Mouse (Mus musculus) lung, adult 18-20 months (tissue): ENCODE measurements around the gene Rpl4.
"Not testable (repeated sequence)": the region's sequence is repeated elsewhere in the genome, so short reads cannot be mapped to it uniquely, and the experiment has no call there.

ENCODE experiments used
- DNase-seq, 2 experiments: peaks; one replicate each; pipeline ENCODE4 v3.0.0; 2022; ENCODE audit warnings: mixed read lengths in 2 of 2

Gene Rpl4

DNA sequence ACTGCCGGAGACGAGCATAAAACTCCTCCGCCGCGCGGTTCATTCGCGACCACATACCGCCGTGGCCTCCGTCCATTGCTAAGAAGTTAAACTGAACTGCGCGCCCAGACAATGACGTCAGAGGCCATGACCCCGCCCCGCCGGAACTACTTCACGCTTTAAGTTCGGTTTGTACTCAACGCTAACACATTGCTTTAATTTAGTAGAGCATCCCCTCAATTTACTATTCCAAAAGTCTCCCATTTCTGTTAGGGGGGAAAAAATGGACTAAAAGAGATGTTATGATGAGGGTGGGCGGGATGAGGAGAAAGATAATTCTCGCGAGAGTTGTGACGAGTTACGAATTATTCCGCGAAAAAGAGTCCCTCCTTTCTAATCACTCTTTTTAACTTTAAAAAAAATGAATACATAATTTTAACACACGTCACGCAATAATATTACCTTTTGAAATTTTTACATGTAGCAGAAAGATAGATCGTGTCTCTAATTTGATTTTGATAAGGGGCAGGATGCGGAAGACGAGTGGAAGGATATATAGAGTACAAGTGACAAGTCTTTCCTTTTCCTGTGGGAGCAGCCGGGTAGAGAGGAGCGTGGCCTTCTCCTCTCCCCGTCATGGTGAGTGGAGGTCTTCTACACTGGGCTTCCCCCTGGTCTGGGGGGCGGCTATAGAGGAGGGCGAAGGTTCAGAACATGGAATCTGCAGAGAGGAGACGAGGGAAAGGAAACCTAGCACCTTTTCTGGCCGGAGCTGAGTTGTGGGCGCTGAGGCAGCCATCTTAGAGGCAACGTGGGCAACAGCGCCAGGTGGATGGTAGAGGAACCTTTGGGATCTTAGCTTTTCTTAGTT is at the start of gene Rpl4, which contains the start of gene Zwilch:
TSS of gene Rpl4 (plus strand) at position 560 of the 850 bp plus-strand sequence.
TSS of gene Zwilch (minus strand) at position 289 of the 850 bp plus-strand sequence.
- peak; percentile 67 to 74 for DNase-seq

DNA sequence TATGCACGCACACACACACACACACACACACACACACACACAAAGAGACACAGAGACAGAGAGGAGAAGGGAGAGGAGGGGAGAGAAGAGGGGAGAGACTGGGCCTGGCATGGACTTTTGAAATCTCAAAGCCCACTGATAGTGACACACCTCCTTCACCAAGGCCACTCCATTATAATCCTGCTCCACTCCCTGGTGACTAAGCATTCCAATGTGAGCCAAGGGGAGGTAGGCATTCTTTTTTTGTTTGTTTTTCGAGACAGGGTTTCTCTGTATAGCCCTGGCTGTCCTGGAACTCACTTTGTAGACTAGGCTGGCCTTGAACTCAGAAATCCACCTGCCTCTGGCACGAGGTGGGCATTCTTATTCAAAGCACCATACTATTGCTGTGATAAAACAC is 48.3 kb upstream of the Rpl4 start:
- DNase-seq = peak in 1 of 2 experiments; percentile 16

DNA sequence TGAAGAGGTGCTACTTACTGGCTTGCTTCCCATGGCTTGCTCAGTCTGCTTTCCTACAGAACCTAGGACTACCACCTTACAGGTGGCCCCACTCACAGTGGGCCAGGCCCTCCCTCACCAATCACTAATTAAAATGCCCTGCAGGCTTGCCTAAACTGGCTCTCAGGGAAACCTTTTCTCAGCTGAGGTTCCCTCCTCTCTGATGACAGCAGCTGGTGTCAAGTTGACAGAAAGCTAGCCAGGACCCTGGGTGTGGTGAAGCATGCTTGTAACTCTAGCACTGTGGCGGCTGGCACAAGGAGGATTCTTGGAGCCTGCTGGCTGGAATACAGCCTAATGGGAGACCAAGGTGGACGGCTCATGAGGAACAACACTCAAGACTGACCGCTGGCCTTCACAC is 47.9 kb upstream of the Rpl4 start:
- DNase-seq = peak in 1 of 2 experiments; percentile 18

DNA sequence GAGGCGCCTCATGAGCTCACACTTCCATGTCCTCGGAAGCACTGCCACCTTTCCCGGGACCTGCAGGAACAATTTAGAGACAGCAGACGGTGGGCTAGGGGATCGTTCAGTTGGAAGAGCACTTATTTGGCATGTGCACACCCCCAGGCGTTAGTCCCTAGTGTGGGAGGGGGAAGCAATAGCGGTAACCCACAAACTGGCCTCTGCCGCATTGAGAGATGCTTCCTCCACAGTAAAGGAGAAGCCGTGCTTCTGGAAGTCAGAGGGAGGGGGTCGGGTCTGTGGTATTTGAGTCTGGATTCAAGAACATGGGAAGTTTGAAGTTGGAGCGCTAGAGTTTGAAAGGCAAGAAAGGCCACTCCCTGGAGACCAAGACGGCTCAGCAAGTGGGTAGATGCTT is 47.1 kb upstream of the Rpl4 start:
- DNase-seq = no peak

DNA sequence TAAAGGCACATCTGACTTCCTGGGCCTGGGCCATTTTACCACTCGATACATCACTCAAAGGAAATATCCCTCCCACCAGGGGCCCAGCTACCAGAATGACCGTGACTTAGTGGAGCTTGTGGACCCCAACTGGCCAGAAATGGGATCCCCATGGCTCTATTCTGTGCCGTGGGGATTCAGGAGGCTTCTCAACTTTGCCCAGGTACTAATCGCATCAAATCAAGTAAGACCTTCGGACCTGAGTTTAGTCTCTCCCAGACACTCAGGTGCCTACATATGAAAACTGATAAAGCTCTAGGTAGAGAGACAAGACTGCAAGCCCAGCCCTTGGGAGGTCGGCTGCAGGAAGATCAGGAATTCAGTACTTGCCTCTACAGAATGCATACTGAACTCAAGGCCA is 41.6 kb upstream of the Rpl4 start:
- DNase-seq = no peak

DNA sequence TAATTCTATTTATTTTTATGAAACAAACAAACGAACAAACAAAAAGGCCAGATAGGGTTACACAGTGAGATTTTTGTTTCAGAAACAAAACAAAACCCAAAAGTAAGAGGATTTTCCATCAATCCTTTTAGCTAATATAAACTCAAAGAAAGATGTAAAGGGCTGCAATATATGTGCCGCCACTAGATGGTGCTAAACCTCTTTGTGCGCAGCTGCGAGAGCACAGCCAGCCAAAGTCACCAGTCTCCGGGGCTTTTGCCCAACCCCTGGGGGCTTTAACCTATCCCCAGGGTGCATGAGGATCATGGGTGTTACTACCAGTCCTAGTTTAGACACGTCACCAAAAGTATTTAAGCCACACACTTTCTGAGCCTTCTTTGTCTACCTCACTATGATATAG is 34.3 kb upstream of the Rpl4 start:
- peak in 1 of 2 experiments; percentile 44 for DNase-seq

DNA sequence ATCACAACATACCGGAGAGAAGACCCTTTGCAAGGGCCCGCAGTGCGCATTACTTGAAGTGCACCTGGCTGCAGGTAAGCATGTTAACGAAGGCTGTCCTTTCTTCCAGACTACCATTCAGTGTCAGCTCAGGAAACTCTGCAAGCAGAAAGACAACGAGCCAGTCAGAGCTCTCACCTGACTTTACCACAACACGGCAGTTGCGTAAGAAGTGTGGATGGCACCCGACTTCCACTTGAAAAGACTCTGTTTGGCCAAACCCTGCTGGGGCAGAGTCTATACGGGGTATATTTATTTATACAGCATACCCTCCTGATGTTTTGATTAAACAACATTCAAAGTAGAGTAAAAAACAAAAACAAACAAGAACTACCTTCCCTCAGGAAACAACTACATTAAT is 33.3 kb upstream of the Rpl4 start:
- DNase-seq = no peak

DNA sequence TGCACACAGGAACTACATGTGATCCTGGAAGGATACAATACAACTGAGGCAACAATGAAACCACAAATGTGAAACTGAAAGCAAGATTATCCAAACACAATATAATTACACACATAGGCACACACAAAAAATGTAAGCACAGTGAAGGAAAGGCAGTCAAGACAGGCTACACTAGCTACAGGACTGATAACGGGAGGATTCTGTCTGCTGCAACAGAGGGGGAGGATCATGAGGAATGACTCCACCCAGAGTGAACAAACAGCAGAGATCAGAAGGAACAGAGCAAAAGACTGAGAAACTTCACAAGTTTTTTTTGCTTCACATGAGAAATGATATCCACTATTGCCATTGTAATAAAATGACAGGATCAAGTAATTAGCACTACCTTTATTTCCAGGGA is 16.5 kb upstream of the Rpl4 start:
- no peak for DNase-seq

DNA sequence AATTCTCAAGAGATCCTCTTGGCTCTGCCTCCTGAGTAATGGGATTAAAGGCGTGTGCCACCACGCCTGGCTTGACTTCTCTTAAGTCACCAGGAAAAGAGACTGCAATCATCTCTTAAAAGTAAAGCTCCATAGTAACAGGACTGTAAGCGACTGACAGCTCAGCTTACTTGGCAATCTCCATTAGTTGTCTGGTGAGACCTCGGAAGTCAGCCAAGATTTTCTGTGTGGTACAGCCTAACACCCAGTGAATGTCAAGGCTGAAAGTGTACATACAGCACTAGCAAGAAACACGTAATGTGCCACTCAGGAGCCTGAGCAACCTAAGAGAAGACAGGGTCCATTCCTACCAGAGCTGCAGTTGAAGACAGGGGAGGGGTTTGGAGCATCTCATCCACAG is 12.7 kb upstream of the Rpl4 start:
- DNase-seq = no peak

DNA sequence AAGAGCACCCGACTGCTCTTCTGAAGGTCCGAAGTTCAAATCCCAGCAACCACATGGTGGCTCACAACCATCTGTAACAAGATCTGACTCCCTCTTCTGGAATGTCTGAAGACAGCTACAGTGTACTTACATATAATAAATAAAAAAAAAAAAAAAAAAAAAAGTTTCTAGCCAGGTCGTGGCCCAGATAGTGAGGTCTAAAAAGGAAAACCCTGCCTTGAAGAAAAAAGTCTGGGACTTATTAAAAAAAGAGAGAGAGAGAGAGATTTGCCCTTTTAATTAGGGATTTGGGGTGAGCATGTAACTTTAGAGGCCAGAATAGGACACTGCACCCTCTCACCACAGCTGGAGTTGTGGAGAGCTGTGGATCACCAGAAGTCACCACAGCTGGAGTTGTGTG is 3.2 kb upstream of the Rpl4 start:
- DNase-seq = not testable (repeated sequence)

DNA sequence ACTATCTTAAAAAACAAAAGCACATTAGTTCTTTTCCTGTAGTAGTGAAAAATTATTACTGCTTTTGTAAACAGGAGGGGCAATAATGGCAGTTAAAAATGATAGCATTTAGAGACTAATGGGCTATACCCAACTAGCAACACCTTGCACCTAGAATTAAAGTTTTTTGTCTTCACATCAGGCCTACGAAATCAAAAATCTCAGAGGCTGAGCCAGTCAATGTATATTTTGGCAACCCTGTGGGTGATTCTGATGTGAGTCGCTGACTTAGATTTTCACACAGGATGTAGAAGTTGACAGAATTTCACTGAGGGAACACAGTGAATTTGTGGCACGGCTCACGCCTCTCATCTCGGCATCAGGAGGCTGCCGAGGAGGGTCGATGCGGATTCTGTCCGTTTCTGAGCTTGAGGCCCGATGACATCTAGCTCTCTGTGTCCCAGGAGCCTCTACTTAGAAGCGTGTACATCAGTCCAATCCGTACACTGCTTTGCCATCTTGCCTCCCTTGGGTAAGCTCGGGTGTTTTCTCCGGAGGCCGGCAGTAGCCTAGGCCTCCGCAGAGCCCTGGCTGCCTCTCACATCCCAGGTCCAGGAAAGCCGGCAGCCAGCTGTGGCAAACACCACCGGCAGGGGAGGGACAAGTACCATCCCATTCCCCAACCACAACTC is 895 bp upstream of the Rpl4 start:
- DNase-seq = no peak

DNA sequence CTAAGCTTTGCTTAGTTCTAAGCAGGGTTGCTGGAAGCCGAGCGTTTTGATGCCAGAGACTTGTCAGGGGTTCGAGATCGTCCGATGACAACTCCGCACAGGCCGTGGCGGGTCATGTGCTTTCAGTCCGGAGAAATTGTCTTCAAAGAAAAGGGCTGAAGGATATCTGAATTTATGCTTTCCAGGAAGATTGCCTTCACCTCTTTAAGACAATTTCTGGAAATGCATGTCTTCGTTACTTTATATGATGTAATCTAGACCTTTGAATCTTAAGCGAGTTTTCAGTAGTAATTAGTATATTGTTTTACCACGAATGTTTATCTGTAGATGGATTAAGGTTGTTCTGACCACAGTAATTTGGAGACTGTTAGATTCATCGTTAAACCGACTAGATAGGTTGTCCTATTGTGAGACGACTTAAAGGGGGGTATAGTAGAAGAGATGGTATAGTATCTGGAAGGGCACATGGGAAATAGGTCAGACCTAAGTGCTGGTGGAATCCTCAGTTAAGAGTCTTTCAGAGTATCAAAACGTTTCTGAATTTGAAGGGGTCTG is 568 bp downstream of the Rpl4 start:
- no peak for DNase-seq

DNA sequence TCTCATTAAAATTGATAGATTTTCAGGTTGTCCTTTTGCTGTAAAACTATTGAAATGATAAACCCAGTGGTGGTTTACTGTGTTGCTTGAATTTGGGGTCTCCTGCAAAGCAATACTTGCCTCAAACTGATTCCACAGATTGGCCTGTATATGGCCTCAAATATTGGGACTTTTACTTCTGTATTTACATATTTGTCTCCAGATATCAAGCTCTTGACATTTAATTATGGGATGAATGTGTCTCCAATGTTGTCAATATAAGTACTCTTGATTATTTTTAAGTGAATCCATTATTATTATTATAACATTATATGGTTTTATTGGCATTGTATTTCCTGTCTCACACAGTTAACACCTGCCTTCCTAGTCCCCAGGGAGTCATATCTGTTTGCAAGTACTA is 1.2 kb downstream of the Rpl4 start:
- DNase-seq = no peak

DNA sequence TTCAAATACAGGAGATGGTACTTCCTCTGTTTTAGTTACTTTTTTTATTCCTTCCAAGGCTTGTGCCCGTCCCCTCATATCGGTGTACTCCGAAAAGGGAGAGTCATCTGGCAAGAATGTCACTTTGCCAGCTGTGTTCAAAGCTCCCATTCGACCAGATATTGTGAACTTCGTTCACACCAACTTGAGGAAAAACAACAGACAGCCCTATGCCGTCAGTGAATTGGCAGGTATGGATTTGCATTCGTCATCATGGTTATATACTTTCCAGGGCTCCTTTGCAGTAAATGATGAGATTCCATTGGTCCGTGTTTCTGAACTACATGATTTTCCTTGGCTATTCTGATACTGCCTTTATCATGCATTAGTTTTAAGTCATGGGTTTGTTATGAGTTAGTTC is 1.6 kb downstream of the Rpl4 start:
- no peak for DNase-seq

DNA sequence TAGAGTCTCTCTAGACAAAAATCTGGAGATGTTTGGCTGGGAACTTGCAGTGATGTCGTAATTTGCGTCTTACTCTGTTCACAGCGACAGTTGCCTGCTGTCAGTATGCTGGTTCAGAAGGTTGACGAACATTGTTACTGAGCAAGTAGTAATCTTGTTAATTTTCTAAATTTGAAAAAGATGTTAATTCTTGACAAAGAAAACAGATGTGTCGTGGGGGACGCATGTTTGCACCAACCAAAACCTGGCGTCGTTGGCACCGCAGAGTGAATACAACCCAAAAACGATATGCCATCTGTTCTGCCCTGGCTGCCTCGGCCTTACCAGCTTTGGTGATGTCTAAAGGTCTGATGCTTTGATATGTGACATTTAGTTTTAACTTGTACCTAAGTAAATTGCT is 2.2 kb downstream of the Rpl4 start:
- DNase-seq = no peak

DNA sequence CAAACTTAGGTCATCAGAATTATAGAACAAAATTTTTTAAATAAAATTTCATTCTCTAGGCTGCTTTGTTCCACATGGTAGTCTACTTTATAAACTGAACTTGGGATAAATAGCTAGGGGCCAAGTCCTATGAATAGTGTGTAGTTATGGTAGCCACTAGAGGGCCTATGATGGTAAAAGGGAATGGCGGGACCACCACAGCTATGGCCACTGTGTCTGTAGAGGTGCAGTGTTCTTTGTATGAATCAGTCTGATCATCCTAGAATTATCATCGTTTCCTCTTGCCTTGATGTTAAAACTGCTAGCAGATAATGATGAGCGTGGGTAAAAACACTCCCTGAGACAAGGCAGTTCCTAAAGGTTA is 5.4 kb downstream of the Rpl4 start:
- no peak for DNase-seq

DNA sequence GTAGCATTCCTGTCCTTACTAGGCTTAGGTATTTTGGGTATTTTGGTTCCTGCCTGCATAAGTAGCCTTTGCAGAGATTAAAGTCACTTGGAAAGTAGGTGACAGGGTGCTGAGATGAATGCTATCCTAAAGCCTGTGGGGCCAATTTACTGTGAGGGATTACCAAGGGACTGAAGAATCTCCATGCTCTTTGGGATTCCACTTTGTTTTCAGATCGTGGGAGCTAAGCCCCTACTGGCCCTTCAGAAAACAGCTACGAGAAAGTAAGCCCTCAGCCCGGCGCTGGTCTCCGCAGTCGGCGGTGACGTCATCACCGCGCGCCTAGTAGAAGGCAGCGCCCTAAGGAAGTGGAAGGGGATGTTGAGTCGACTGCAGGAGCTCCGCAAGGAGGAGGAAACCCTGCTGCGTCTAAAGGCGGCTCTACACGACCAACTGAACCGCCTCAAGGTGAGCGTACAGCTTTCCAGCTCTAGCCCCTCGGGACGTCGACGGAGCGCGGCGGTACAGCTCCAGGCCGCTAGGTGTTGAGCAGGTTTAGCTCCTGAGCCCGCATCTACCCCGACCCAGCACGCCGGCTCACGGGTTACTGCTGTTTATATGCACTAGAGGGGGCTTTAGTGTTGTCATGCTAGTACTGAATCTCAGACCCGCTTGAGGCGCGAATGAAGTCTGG is 5.9 kb downstream of the Rpl4 start, which contains the start of gene Snapc5:
TSS of gene Snapc5 (plus strand) at position 301 of the 673 bp plus-strand sequence.
- peak; percentile 86 to 87 for DNase-seq

DNA sequence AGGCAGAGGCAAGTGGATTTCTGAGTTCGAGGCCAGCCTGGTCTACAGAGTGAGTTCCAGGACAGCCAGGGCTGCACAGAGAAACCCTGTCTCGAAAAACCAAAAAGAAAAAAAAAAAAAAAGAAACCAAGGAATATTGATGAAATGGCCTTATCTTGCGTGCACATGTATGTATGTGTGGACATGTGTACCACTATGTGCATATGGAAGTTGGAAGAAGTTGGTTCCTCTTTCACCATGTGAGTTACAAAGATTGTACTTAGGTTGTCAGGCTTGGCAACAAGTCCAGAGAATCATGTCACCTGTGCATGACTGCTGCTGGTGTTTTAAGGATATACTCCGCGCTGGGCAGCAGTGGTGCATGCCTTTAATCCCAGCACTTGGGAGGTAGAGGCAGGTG is 10.1 kb downstream of the Rpl4 start:
- not testable (repeated sequence) for DNase-seq

DNA sequence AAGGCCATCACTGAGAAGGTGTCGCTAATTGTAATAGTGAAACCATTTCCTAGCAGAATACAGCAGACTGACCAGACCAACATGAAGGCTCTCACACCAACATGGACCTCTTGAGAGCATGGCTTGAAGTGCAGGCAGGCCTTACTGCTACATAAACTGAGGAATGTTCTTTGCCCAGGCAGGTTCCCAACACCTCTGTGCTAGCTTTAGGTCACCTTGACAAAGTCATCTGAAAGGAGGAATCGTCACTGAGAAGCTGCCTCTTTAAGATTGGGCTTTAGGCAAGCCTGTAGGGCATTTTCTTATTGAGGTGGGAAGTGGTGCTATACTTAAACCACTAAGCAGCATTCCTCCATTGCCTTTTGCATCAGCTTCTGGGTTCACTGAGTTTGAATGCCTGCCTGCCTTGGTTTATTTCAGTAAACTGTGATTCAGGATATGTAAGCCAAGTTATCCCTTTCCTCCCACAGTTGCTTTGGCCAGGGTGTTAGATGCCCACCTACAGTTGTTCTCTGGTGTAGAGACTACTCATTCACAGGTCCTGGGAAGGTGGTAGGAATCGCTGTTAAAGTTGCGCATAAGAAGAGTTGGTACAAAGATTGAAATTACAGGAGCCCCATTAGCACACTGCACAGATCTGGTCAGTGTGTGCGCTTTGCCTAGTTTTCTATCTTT is 11.1 kb downstream of the Rpl4 start:
- DNase-seq = no peak

DNA sequence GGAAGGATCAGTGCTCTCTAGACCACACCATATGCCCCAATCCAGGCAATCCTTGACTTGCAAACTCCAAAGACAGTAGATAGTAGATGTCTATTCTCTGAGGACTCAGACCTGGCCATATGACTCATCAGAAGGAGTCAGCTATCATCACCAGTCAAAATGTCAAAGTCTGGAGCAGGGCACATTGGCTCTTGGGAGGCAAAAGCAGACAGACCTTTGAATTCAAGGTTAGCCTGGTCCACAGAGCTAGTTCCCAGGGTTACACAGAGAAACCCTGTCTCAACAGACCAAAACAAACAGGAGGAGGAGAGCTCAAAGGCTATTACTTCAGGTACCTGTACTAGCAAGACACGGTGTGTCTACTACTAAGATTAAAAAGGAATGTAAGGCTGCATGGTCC is 20.7 kb downstream of the Rpl4 start:
- DNase-seq = no peak

DNA sequence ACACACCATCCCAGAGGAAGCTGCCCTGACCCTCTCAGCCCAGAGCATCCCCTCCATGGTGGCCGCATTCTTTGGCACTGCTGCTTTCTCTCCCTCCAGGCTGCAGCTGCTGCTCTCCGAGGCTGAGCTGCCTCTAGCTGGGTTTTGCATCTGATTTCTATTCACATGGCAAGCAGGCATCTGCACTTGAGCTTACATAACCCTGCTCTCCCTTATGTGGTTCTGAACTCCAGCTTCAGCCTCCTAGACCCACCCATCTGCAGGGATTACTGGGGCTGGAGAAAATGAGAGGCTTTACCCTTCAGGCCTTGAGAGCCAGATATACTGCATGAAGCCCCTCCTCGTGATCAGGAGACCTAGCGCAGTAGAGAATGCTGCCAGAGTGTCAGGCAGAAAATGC is 22.4 kb downstream of the Rpl4 start:
- DNase-seq = no peak

DNA sequence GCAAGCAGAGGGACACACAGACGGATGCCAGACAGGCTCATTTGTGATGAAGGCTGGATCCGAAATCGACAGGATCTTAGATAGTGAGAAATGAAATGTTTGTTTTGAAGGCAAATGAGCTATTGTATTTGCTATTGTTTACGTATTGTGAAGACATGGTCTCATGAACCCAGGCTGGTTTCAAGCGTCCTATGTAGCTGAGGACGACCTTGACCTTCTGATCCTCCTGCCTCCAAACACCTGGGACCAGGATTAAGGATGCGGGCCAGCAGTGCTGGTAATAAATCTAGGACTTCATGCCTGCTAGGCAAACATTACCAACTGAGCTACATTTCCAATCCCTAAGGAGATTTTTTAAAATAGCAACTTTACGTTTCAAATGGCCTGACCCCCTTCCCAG is 24.3 kb downstream of the Rpl4 start:
- DNase-seq = no peak
